Mouse (Mus musculus) intestine, postnatal 0 days (tissue): ENCODE measurements around the gene Dido1. TPM values are rescaled to one million over a fixed set of nuclear protein-coding genes. Genes with fewer than 3 reads are reported as not detected.
"Not testable (repeated sequence)": the region's sequence is repeated elsewhere in the genome, so short reads cannot be mapped to it uniquely, and the experiment has no call there.

ENCODE experiments used
- ATAC-seq: fragments of 200-750 bp; cut with Nextera tagmentation; 2 replicates; pipeline ENCODE4 v1.8.0; 2017; ENCODE audit warnings: mild to moderate bottlenecking, moderate TSS enrichment, moderate library complexity
- H3K27ac ChIP-seq: fragments of 300-500 bp; sonication (generic); 2 replicates; pipeline ENCODE4 v1.5.1; 2014; ENCODE audit warnings: mild to moderate bottlenecking, low read depth, low read length, moderate library complexity
- H3K27me3 ChIP-seq: fragments of 300-500 bp; sonication (generic); replicated peaks from 2 replicates; pipeline ENCODE4 v1.6.1; 2014; ENCODE audit warnings: low read length, mixed read lengths; ENCODE audit not compliant: control insufficient read depth, insufficient read depth
- H3K36me3 ChIP-seq: fragments of 300-500 bp; sonication (generic); 2 replicates; pipeline ENCODE4 v1.6.1; 2014; ENCODE audit warnings: mild to moderate bottlenecking, moderate library complexity; ENCODE audit not compliant: control insufficient read depth, insufficient read depth
- H3K4me1 ChIP-seq: fragments of 300-500 bp; sonication (generic); replicated peaks from 2 replicates; pipeline ENCODE4 v1.6.1; 2014; ENCODE audit warnings: antibody characterized with exemption, low read length, mixed read lengths; ENCODE audit not compliant: control insufficient read depth, insufficient read depth
- H3K4me2 ChIP-seq: fragments of 300-500 bp; sonication (generic); replicated peaks from 2 replicates; pipeline ENCODE4 v1.6.1; 2014; ENCODE audit warnings: low read depth, mild to moderate bottlenecking, moderate library complexity
- H3K4me3 ChIP-seq: fragments of 300-500 bp; sonication (generic); 2 replicates; pipeline ENCODE4 v1.5.1; 2014; ENCODE audit warnings: low read depth, low read length
- H3K9ac ChIP-seq: fragments of 300-500 bp; sonication (generic); 2 replicates; pipeline ENCODE4 v1.6.1; 2014; ENCODE audit warnings: mild to moderate bottlenecking, low read depth, low read length
- H3K9me3 ChIP-seq: fragments of 300-500 bp; sonication (generic); 2 replicates; pipeline ENCODE4 v1.6.1; 2016; ENCODE audit warnings: mixed run types; ENCODE audit not compliant: control insufficient read depth
- CTCF ChIP-seq: sonication (generic); IDR thresholded peaks from 2 replicates; pipeline ENCODE4 v1.5.1; 2016; ENCODE audit warnings: low read depth, mild to moderate bottlenecking, control low read depth, antibody characterized with exemption, moderate library complexity
- WGBS: fragments of 180-500 bp; shearing (Covaris S2); extraction: QIAGEN DNeasy Blood & Tissue Kit; methylation state at CpG from one replicate; pipeline ENCODE4 v1.1.7; 2014; 5-methylcytosine and 5-hydroxymethylcytosine counted together
- polyA plus RNA-seq: library from polyadenylated mRNA; unstranded; fragments of >200 nt; fragmentation: Nextera tagmentation; extraction: Ambion mirVana; gene quantifications from 2 replicates; pipeline ENCODE4 v1.2.1, GENCODE M21; 2015

The Dido1 gene
- polyA plus RNA-seq, 1 experiment from 2014 or later = 7.8 TPM

DNA sequence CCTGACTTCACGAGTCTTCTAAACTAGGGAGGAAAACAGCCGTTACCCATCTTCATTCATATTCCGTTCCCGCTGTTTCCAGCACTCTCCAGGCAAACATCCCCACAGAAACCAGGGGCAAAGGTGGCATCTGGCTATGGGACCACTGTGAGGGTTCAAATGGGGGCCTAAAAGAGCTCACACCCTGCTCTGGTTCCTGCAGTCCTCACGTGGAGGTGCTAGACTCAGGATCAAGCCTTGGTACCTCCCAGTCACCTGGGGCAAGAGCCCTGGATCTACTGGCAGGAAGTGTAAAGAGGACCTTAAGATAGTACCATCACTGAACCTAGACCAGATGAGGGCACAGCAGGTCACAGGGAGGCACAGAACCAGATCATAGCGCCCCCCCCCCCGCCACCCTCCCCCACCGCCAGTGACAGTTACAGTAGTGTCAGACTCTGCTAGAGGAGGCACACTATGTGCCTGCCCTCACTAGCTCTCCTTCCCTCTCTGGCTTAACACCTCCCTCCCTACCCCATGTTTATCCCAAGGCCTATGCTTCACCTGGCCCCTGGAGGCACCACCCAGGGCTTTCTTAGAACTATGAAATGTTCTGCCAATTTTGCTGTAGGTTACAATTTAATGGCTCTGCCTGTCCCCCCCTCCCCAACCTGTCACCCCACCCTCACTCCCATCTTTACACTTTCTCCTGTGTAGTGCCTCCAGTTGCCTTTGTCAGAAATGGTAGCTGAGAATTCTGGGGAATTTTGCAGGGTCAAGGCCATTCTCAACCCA, 16.2 kb upstream of the Dido1 start:
- H3K27me3 ChIP-seq = no peaks in the 10 kb centered on the region
- WGBS = 29% methylated on average over 8 of the region's 8 CpGs
- H3K9ac ChIP-seq = no peak overlapping the region
- H3K27ac ChIP-seq = no peak overlapping the region
- H3K36me3 ChIP-seq = peaks cover 24% of the 10 kb centered on the region
- no peak for TF ChIP-seq CTCF
- H3K4me3 ChIP-seq = peak overlapping the region; percentile 31; the same call in 1 of the 2 replicates
- H3K9me3 ChIP-seq = no peaks in the 10 kb centered on the region
- no peak for ATAC-seq
- H3K4me2 ChIP-seq = peak overlapping the region; percentile 77
- 0 out of 2 replicates have a peak, but pooled peaks cover 2% of the 10 kb centered on the region for H3K4me1 ChIP-seq

DNA sequence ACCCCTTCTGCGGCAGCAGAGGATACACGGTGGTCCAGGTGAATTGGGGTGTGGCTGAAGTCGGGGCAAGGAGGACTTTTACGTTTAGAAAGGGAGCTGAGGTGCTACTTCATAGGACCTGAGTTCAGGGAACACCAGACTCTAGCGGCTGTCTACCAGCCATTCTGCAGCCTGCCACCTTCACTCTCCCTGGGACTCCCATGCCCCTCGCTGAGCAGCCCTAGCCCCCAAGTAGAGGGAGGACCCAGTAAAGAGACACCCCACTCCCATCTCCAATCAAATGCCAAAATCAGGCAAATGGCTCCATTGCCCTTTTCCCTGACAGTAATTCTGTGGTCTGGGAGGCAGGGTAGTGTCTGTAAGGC, 15.6 kb upstream of the Dido1 start:
- H3K27me3 ChIP-seq = no peaks in the 10 kb centered on the region
- no peak overlapping the region for H3K9ac ChIP-seq

DNA sequence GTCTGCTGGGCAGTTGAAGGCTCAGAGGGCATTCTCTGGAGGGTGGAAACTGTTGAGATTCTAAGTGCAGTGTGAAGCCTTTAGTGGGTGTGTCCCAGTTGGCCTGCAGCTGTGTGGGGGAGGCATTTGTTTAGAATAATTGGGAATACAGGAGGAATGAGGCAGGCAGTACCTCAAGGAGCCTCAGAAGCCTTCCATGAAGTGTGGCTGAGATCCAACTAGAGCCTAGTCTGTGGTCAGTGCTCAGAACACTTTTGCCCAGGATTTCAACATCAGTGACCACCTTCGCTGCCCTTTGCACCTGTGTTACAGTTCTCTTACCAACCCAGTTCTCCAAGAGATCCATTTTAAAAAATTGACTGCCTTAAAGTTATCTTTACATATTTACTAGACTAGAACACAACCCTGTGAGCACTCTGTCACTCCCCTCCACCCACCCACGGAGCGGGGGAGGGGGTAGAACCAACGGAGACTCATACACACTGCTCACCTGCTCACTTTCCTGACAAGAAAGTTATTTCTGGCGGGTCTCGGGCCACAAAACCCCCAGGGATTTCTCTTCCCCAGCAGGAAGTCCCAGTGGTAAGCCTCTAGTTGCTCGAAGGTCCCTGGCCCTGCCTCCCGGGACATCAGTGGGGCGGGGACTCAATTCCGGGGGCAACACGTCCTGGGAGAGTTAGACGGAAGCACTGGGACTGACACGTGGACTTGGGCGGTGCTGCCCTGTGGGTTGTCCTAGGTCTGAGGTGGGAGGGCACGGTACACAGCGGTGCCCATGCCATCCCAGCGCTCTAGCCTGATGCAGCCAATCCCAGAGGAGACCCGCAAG, 15.0 kb upstream of the Dido1 start, which contains the start of gene Slc17a9:
Gene Slc17a9 (plus strand): TSS at position 679 of the 829 bp plus-strand sequence.
- Histone ChIP-seq H3K9ac (peak within 1 kb of the TSS; percentile 38; the same call in 1 of the 2 replicates), H3K4me3 (peak within 1 kb of the TSS; percentile 31), H3K4me1 (0 out of 2 replicates have a peak, but pooled peaks cover 2% of the 10 kb centered on the region), H3K27me3 (no peaks in the 10 kb centered on the region), H3K9me3 (no peaks in the 10 kb centered on the region), H3K4me2 (peak within 1 kb of the TSS; percentile 77), H3K36me3 (peaks cover 36% of the 10 kb centered on the region), H3K27ac (peak within 1 kb of the TSS; percentile 5; the same call in 1 of the 2 replicates)
- peak; percentile 81 for ATAC-seq
- WGBS = 4% methylated on average over 18 of the region's 18 CpGs
- no peak for TF ChIP-seq CTCF

More for the DNA sequence above, 15.6 kb upstream of the Dido1 start:
- 6% methylated on average over 6 of the region's 6 CpGs for WGBS
- H3K4me3 ChIP-seq = peak overlapping the region; percentile 31
- TF ChIP-seq CTCF = no peak
- H3K27ac ChIP-seq = no peak overlapping the region
- 0 out of 2 replicates have a peak, but pooled peaks cover 2% of the 10 kb centered on the region for H3K4me1 ChIP-seq
- peaks cover 31% of the 10 kb centered on the region for H3K36me3 ChIP-seq
- ATAC-seq = no peak
- peak overlapping the region; percentile 77 for H3K4me2 ChIP-seq
- H3K9me3 ChIP-seq = no peaks in the 10 kb centered on the region

DNA sequence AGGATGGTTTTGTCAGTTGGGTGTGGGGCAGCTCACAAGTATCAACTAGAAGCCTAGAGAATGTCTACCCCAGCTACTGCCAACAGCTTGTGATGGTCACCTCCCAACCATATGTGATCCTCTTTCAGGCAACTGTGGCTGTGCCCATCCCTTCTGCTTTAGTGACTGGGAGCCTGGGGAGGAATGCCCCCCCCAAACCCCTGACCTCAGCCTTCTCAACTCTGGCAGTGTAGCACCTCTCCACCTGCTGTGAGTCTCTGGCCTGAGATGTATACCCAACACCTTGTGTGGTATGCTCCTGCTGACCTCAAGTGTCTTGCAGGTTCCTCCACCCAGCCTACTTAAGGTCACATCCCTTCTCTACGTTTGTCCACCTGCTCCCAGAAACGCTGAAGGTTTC, 14.1 kb upstream of the Dido1 start:
- peaks cover 44% of the 10 kb centered on the region for H3K36me3 ChIP-seq
- no peak overlapping the region for H3K4me3 ChIP-seq
- no peak overlapping the region for H3K4me2 ChIP-seq
- ATAC-seq = no peak
- no peak overlapping the region for H3K9ac ChIP-seq
- H3K9me3 ChIP-seq = no peaks in the 10 kb centered on the region
- TF ChIP-seq CTCF = no peak
- 0 out of 2 replicates have a peak, but pooled peaks cover 2% of the 10 kb centered on the region for H3K4me1 ChIP-seq
- 61% methylated on average over 2 of the region's 2 CpGs for WGBS
- H3K27ac ChIP-seq = no peak overlapping the region
- no peaks in the 10 kb centered on the region for H3K27me3 ChIP-seq

DNA sequence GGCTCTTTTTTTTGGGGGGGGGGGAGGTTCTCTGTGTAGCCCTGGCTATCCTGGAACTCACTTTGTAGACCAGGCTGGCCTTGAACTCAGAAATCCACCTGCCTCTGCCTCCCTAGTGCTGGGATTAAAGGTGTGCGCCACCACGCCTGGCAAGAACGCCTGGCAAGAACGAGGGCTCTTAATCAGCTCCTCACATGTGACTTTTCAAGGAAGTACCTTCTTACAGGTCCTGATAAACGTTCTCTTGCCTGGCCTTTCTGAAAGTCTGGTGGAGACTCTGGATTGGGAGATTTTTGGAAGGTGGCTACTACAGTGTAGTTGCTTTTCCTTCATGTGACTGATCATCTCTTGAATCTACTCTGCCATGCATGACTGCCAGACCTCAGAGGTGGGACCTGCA, 12.9 kb upstream of the Dido1 start:
- H3K9me3 ChIP-seq, ATAC-seq, H3K4me3 ChIP-seq, H3K4me1 ChIP-seq, H3K9ac ChIP-seq, H3K27me3 ChIP-seq, H3K4me2 ChIP-seq, H3K27ac ChIP-seq: not testable (repeated sequence)
- WGBS = 68% methylated on average over 5 of the region's 5 CpGs
- peaks cover 55% of the 10 kb centered on the region for H3K36me3 ChIP-seq

DNA sequence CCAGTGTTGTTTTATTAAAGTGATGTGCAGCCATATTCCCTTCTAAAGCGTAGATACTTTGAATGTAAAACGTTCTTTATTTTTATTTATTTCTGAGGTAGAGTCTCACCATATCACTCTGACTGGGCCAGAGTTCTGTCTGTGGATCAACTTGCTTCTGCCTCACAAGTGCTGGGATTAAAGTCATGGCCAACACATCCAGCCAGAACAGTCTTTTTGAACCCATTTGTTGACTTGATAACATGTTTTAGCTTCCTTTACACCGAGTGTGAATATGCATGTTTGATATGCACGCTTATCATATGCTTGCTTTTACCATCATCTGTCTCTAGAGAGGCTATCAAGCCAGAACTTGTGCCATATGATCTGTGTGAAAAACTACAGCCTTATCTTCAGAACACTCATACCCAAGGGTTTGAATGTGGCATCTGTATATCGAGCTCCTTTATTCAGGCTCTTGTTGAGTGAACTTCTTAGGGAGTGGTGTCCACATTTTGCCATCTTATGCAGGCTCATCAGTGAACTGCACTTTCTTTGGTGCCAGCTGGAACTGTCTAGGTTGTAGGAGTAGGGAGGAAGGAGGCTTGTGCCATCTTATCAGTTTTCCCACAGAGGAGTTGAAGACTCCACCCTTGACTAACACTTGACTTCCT, 2.4 kb upstream of the Dido1 start:
- H3K9me3 ChIP-seq = no peaks in the 10 kb centered on the region
- WGBS = 89% methylated on average over 5 of the region's 5 CpGs
- H3K9ac ChIP-seq = no peak overlapping the region
- no peak for TF ChIP-seq CTCF
- no peak for ATAC-seq
- peaks cover 24% of the 10 kb centered on the region for H3K36me3 ChIP-seq
- H3K4me3 ChIP-seq = no peak overlapping the region
- no peak overlapping the region for H3K27ac ChIP-seq
- no peaks in the 10 kb centered on the region for H3K27me3 ChIP-seq
- peaks cover 10% of the 10 kb centered on the region for H3K4me1 ChIP-seq
- H3K4me2 ChIP-seq = no peak overlapping the region; the same call in 1 of the 2 replicates
